ENCODE assay signal across 9 mouse cellular contexts in genomic region chr11:85525501-85525885, GRCm38 (mm10).
DNase-seq lines count a peak whose midpoint lies in the region; ATAC-seq and TF ChIP-seq lines count a peak whose summit lies in the region.
"Had no signal": no experiment of that assay in that cellular context is flagged by ENCODE, and none has a peak within 500 bp of the region (broad histone marks: within the 10 kb centered on the region; RNA-seq: fewer than 3 reads in every experiment).

No protein-coding gene starts in this region.

- no peak for TF ChIP-seq POLR2A in cerebellum, adult 2 months (IDR thresholded peaks at IDR 0.05; ENCODE audit: borderline replicate concordance, insufficient read depth, low read length)

- H3K4me1 ChIP-seq in forebrain, embryonic 15.5 days, result peaks cover 23% of the 10 kb centered on the region
- H3K4me1 ChIP-seq in forebrain, embryonic 14.5 days (ENCODE audit: control insufficient read depth, insufficient read depth, low read length), result peaks cover 13% of the 10 kb centered on the region
- H3K4me1 ChIP-seq in lung, embryonic 14.5 days (ENCODE audit: insufficient read depth), result peaks cover 28% of the 10 kb centered on the region
- peaks cover 30% of the 10 kb centered on the region for H3K4me1 ChIP-seq in kidney, embryonic 16.5 days (ENCODE audit: insufficient read depth, low read length)
- peaks cover 16% of the 10 kb centered on the region for H3K4me1 ChIP-seq in stomach, embryonic 14.5 days (ENCODE audit: control insufficient read depth, insufficient read depth, low read length)
- H3K4me1 ChIP-seq in cerebellum, adult 2 months (ENCODE audit: control insufficient read depth, insufficient read depth, low read length), result peaks cover 9% of the 10 kb centered on the region

- WGBS in forebrain, embryonic 15.5 days, result 25% methylated on average over 10 of the region's 10 CpGs
- WGBS in forebrain, embryonic 14.5 days, result 33% methylated on average over 10 of the region's 10 CpGs
- WGBS in lung, embryonic 14.5 days, result 27% methylated on average over 10 of the region's 10 CpGs
- 16% methylated on average over 10 of the region's 10 CpGs for WGBS in kidney, embryonic 16.5 days
- 37% methylated on average over 10 of the region's 10 CpGs for WGBS in stomach, embryonic 14.5 days
- 71% methylated on average over 10 of the region's 10 CpGs for WGBS in cerebellum, adult 2 months

- ATAC-seq in forebrain, embryonic 15.5 days (replicated peaks), result no peak
- no peak for ATAC-seq in forebrain, embryonic 14.5 days
- no peak for ATAC-seq in lung, embryonic 14.5 days (ENCODE audit: insufficient read depth)
- no peak for ATAC-seq in kidney, embryonic 16.5 days (ENCODE audit: low FRiP score, low TSS enrichment)
- no peak for ATAC-seq in stomach, embryonic 14.5 days (ENCODE audit: insufficient number of reproducible peaks, insufficient read depth, low FRiP score, low read depth)

- H3K9ac ChIP-seq in forebrain, embryonic 15.5 days (replicated peaks), result no peak overlapping the region
- no peak overlapping the region for H3K9ac ChIP-seq in forebrain, embryonic 14.5 days (ENCODE audit: low read length)
- peak overlapping the region; percentile 21; the same call in 1 of the 2 replicates for H3K9ac ChIP-seq in lung, embryonic 14.5 days
- H3K9ac ChIP-seq in kidney, embryonic 16.5 days (replicated peaks; ENCODE audit: low read length), result peak overlapping the region; percentile 46; the same call in 1 of the 2 replicates
- H3K9ac ChIP-seq in stomach, embryonic 14.5 days (replicated peaks; ENCODE audit: low read depth, low read length), result no peak overlapping the region

- no peak overlapping the region for H3K4me3 ChIP-seq in forebrain, embryonic 15.5 days
- no peak overlapping the region for H3K4me3 ChIP-seq in forebrain, embryonic 14.5 days (ENCODE audit: low read depth, low read length)
- no peak overlapping the region for H3K4me3 ChIP-seq in lung, embryonic 14.5 days (ENCODE audit: low read depth, low read length)
- H3K4me3 ChIP-seq in kidney, embryonic 16.5 days (ENCODE audit: low read length), result peak overlapping the region; percentile 7; the same call in 1 of the 2 replicates
- no peak overlapping the region for H3K4me3 ChIP-seq in stomach, embryonic 14.5 days (ENCODE audit: low read depth, low read length)
- no peak overlapping the region for H3K4me3 ChIP-seq in cerebellum, adult 2 months (replicated peaks; ENCODE audit: insufficient read depth, low read depth, low read length)

- DNase-seq in forebrain, embryonic 14.5 days (ENCODE audit: low spot score), result no peak
- no peak for DNase-seq in lung, embryonic 14.5 days
- DNase-seq in lung, postnatal 36 days, result no peak
- no peak for DNase-seq in spleen, postnatal 14 days (ENCODE audit: low spot score in 2 of 2)
- no peak for DNase-seq in cerebellum, adult 2 months
- DNase-seq: B cell, adult 2 months had no signal

- peaks cover 27% of the 10 kb centered on the region; the same call in 1 of the 2 replicates for H3K27me3 ChIP-seq in forebrain, embryonic 15.5 days
- H3K27me3 ChIP-seq in forebrain, embryonic 14.5 days (replicated peaks; ENCODE audit: control insufficient read depth, insufficient read depth, low read length), result peaks cover 19% of the 10 kb centered on the region
- no peaks in the 10 kb centered on the region for H3K27me3 ChIP-seq in lung, embryonic 14.5 days (ENCODE audit: insufficient read depth, low read length)
- H3K27me3 ChIP-seq in kidney, embryonic 16.5 days (ENCODE audit: insufficient read depth, low read length), result peaks cover 8% of the 10 kb centered on the region
- H3K27me3 ChIP-seq in stomach, embryonic 14.5 days (ENCODE audit: control insufficient read depth, insufficient read depth, low read length), result no peaks in the 10 kb centered on the region
- H3K27me3 ChIP-seq in cerebellum, adult 2 months (ENCODE audit: control insufficient read depth, insufficient read depth, low read length), result no peaks in the 10 kb centered on the region

- H3K4me2 ChIP-seq in forebrain, embryonic 15.5 days (replicated peaks), result peak overlapping the region; percentile 54
- no peak overlapping the region for H3K4me2 ChIP-seq in forebrain, embryonic 14.5 days (ENCODE audit: low read length)
- peak overlapping the region; percentile 48 for H3K4me2 ChIP-seq in lung, embryonic 14.5 days
- H3K4me2 ChIP-seq in kidney, embryonic 16.5 days (replicated peaks; ENCODE audit: low read depth, low read length), result peak overlapping the region; percentile 37
- 0 out of 2 replicates have a peak overlapping the region, but pooled peaks have one; percentile 13 for H3K4me2 ChIP-seq in stomach, embryonic 14.5 days (replicated peaks; ENCODE audit: low read depth, low read length)

- no peaks in the 10 kb centered on the region for H3K36me3 ChIP-seq in forebrain, embryonic 15.5 days
- no peaks in the 10 kb centered on the region for H3K36me3 ChIP-seq in forebrain, embryonic 14.5 days (ENCODE audit: control insufficient read depth, insufficient read depth, low read length)
- H3K36me3 ChIP-seq in lung, embryonic 14.5 days (ENCODE audit: insufficient read depth), result no peaks in the 10 kb centered on the region
- no peaks in the 10 kb centered on the region for H3K36me3 ChIP-seq in kidney, embryonic 16.5 days (ENCODE audit: insufficient read depth, low read length)
- no peaks in the 10 kb centered on the region for H3K36me3 ChIP-seq in stomach, embryonic 14.5 days (ENCODE audit: control insufficient read depth, insufficient read depth, low read length)

- no peak overlapping the region for H3K27ac ChIP-seq in forebrain, embryonic 15.5 days (replicated peaks)
- H3K27ac ChIP-seq in forebrain, embryonic 14.5 days (ENCODE audit: low read depth, low read length), result no peak overlapping the region
- peak overlapping the region; percentile 85 for H3K27ac ChIP-seq in lung, embryonic 14.5 days (ENCODE audit: low read depth)
- H3K27ac ChIP-seq in kidney, embryonic 16.5 days (ENCODE audit: low read length), result peak overlapping the region; percentile 86
- no peak overlapping the region for H3K27ac ChIP-seq in stomach, embryonic 14.5 days (ENCODE audit: low read length)
- H3K27ac ChIP-seq in cerebellum, adult 2 months (ENCODE audit: insufficient read depth, low read length), result no peak overlapping the region

- TF ChIP-seq CTCF in lung, embryonic 14.5 days (IDR thresholded peaks at IDR 0.05; ENCODE audit: low read depth), result no peak
- no peak for TF ChIP-seq CTCF in cerebellum, adult 2 months (IDR thresholded peaks at IDR 0.05; ENCODE audit: borderline replicate concordance, insufficient read depth, low read depth, low read length)

- no peaks in the 10 kb centered on the region for H3K9me3 ChIP-seq in forebrain, embryonic 15.5 days
- H3K9me3 ChIP-seq in forebrain, embryonic 14.5 days (replicated peaks; ENCODE audit: control insufficient read depth, low read length), result no peaks in the 10 kb centered on the region
- H3K9me3 ChIP-seq in lung, embryonic 14.5 days (ENCODE audit: low read depth, low read length), result no peaks in the 10 kb centered on the region
- no peaks in the 10 kb centered on the region for H3K9me3 ChIP-seq in kidney, embryonic 16.5 days (ENCODE audit: low read length)
- H3K9me3 ChIP-seq in stomach, embryonic 14.5 days (ENCODE audit: control insufficient read depth, low read depth, low read length), result no peaks in the 10 kb centered on the region

Comparison
In these comparisons a context has a peak if more than half of its experiments do, and no peak if none do; other contexts are left out.
1. H3K27ac ChIP-seq: peak in lung, embryonic 14.5 days (single experiment) and kidney, embryonic 16.5 days (single experiment); none in forebrain, embryonic 15.5 days (single experiment), forebrain, embryonic 14.5 days (single experiment), stomach, embryonic 14.5 days (single experiment) and cerebellum, adult 2 months (single experiment).
2. H3K9ac ChIP-seq: peak in lung, embryonic 14.5 days (single experiment) and kidney, embryonic 16.5 days (single experiment); none in forebrain, embryonic 15.5 days (single experiment), forebrain, embryonic 14.5 days (single experiment) and stomach, embryonic 14.5 days (single experiment).